Mouse (Mus musculus) CH12.LX (cell line): ENCODE measurements around the gene Ccdc152.

ENCODE experiments used
- CTCF ChIP-seq, 2 experiments: IDR thresholded peaks in 1 of 2; conservative IDR thresholded peaks in 1 of 2; 2 replicates each; pipeline ENCODE4 v1.5.1; 2011 to 2012; ENCODE audit warnings: low read depth in 2 of 2, low read length in 2 of 2, improper control_type of control experiment in 1 of 2, inconsistent platforms in 1 of 2, mild to moderate bottlenecking in 1 of 2, moderate library complexity in 1 of 2
- EP300 ChIP-seq: IDR thresholded peaks from 2 replicates; pipeline ENCODE4 v1.6.1; 2011; ENCODE audit warnings: low read length, improper control_type of control experiment
- MXI1 ChIP-seq: IDR thresholded peaks from 2 replicates; pipeline ENCODE4 v1.6.1; 2011; ENCODE audit warnings: mild to moderate bottlenecking, low read depth, low read length, improper control_type of control experiment
- POLR2A ChIP-seq: IDR thresholded peaks from 2 replicates; pipeline ENCODE4 v1.6.1; 2011; ENCODE audit warnings: low read depth, mild to moderate bottlenecking, improper control_type of control experiment, low read length
- POLR2AphosphoS2 ChIP-seq: IDR thresholded peaks from 2 replicates; pipeline ENCODE4 v1.6.1; 2011; ENCODE audit warnings: low read depth, low read length, improper control_type of control experiment
- RCOR1 ChIP-seq: conservative IDR thresholded peaks from 2 replicates; pipeline ENCODE4 v1.6.1; 2012; ENCODE audit warnings: low read depth, mild to moderate bottlenecking, inconsistent platforms, low read length, improper control_type of control experiment
- ZNF384 ChIP-seq: IDR thresholded peaks from 2 replicates; pipeline ENCODE4 v1.6.1; 2012; ENCODE audit warnings: low read depth, low read length, improper control_type of control experiment, inconsistent platforms

- TF ChIP-seq RCOR1, result no peak
- TF ChIP-seq EP300, result no peak
- TF ChIP-seq CTCF (conservative IDR thresholded peaks at IDR 0.05 in 1 of 2, IDR thresholded peaks at IDR 0.05 in 1 of 2; ENCODE audit: low read depth in 2 of 2, low read length in 2 of 2), result no peak
- TF ChIP-seq ZNF384, result no peak
- no peak for TF ChIP-seq MXI1
- TF ChIP-seq POLR2AphosphoS2, result no peak
- no peak for TF ChIP-seq POLR2A
Measured at GRCm38 (mm10) chr15:3309856-3310255, 6.5 kb upstream of the Ccdc152 start.
